Mouse (Mus musculus) heart, embryonic 16.5 days (tissue): ENCODE data around the gene Hcfc1r1. TPM values are rescaled to one million over a fixed set of nuclear protein-coding genes. Genes with fewer than 3 reads are reported as not detected.

ENCODE experiments used
- ATAC-seq: fragments of 200-750 bp; cut with Nextera tagmentation; replicated peaks from 2 replicates; pipeline ENCODE4 v1.8.0; 2017; ENCODE audit warnings: moderate number of reproducible peaks; ENCODE audit not compliant: insufficient read depth, low FRiP score; ENCODE audit errors: extremely low read depth
- H3K27ac ChIP-seq: fragments of 300-500 bp; sonication (generic); 2 replicates; pipeline ENCODE4 v1.5.1; 2014; ENCODE audit warnings: mild to moderate bottlenecking, low read length, control low read depth, moderate library complexity
- H3K27me3 ChIP-seq: fragments of 300-500 bp; sonication (generic); 2 replicates; pipeline ENCODE4 v1.6.1; 2014; ENCODE audit warnings: low read length, mixed read lengths; ENCODE audit not compliant: control insufficient read depth, insufficient read depth
- H3K36me3 ChIP-seq: fragments of 300-500 bp; sonication (generic); 2 replicates; pipeline ENCODE4 v1.6.1; 2014; ENCODE audit not compliant: control insufficient read depth, insufficient read depth
- H3K4me1 ChIP-seq: fragments of 300-500 bp; sonication (generic); 2 replicates; pipeline ENCODE4 v1.6.1; 2014; ENCODE audit warnings: low read length, mixed read lengths; ENCODE audit not compliant: control insufficient read depth, insufficient read depth
- H3K4me2 ChIP-seq: fragments of 300-500 bp; sonication (generic); 2 replicates; pipeline ENCODE4 v1.6.1; 2014; ENCODE audit warnings: low read depth, mild to moderate bottlenecking, control low read depth, low read length
- H3K4me3 ChIP-seq: fragments of 300-500 bp; sonication (generic); 2 replicates; pipeline ENCODE4 v1.5.1; 2014; ENCODE audit warnings: mild to moderate bottlenecking, control low read depth, low read length
- H3K9ac ChIP-seq: fragments of 300-500 bp; sonication (generic); 2 replicates; pipeline ENCODE4 v1.6.1; 2014; ENCODE audit warnings: low read length, control low read depth
- H3K9me3 ChIP-seq: fragments of 300-500 bp; sonication (generic); replicated peaks from 2 replicates; pipeline ENCODE4 v1.6.1; 2016; ENCODE audit warnings: low read length; ENCODE audit not compliant: control insufficient read depth
- WGBS: fragments of 180-500 bp; shearing (Covaris S2); extraction: QIAGEN DNeasy Blood & Tissue Kit; methylation state at CpG from one replicate; pipeline ENCODE4 v1.1.7; 2014; 5-methylcytosine and 5-hydroxymethylcytosine counted together
- polyA plus RNA-seq: library from polyadenylated mRNA; unstranded; fragments of >200 nt; fragmentation: Nextera tagmentation; extraction: Ambion mirVana; gene quantifications from 2 replicates; pipeline ENCODE4 v1.2.1, GENCODE M21; 2015

The Hcfc1r1 gene
- polyA plus RNA-seq, 1 experiment from 2014 or later: 214 TPM

DNA sequence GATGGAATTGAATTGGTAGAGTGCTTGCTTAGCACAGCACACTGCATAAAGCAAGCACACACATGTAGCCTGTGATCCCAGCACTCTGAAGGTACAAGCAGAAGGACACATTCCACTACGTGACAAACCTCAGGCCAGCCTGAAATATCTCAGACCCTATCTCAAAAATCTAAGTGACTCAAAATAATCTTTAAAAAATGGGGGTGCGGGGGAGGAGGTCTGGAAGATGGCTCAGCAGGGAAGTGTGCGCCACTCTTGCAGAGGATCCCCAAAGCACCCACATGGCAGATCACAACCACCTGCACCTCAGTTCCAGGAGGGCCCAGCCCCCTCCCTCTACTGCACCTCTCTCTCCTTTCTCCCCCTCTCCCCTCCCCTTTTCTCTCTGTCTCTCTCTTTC is 1.9 kb upstream of the Hcfc1r1 start:
- Histone ChIP-seq H3K9ac (no peak overlapping the region), H3K4me1 (peaks cover 27% of the 10 kb centered on the region), H3K9me3 (no peaks in the 10 kb centered on the region), H3K27ac (no peak overlapping the region), H3K36me3 (peaks cover 31% of the 10 kb centered on the region), H3K4me3 (no peak overlapping the region), H3K27me3 (no peaks in the 10 kb centered on the region), H3K4me2 (no peak overlapping the region)
- WGBS: 87% methylated on average over 3 of the region's 3 CpGs
- ATAC-seq: no peak

DNA sequence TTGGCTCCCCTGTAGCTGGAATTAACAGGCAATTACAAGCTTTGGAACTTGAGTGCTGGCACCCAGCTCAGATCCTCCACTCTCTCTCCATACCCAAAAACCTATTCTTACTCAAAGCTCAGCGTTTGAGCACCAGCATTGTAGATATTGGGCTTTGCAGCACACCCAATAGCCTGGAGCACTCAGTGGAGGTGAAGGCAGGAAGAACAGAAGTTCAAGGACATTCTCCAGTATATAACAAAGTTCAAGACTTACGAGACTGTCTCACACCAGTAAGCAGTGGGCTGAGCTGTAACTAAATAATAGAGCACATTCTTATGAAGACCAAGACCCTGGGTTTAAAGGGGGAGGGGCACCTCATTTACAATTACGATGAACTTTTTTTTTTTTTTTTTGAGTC is 635 bp upstream of the Hcfc1r1 start:
- WGBS: 65% methylated on average over 3 of the region's 3 CpGs
- H3K36me3 ChIP-seq: peaks cover 27% of the 10 kb centered on the region
- H3K9ac ChIP-seq: peak overlapping the region; percentile 91
- H3K4me2 ChIP-seq: peak overlapping the region; percentile 92
- H3K27me3 ChIP-seq: no peaks in the 10 kb centered on the region
- no peaks in the 10 kb centered on the region for H3K9me3 ChIP-seq
- no peak overlapping the region for H3K27ac ChIP-seq
- peaks cover 31% of the 10 kb centered on the region for H3K4me1 ChIP-seq
- ATAC-seq: no peak
- H3K4me3 ChIP-seq: peak overlapping the region; percentile 84

DNA sequence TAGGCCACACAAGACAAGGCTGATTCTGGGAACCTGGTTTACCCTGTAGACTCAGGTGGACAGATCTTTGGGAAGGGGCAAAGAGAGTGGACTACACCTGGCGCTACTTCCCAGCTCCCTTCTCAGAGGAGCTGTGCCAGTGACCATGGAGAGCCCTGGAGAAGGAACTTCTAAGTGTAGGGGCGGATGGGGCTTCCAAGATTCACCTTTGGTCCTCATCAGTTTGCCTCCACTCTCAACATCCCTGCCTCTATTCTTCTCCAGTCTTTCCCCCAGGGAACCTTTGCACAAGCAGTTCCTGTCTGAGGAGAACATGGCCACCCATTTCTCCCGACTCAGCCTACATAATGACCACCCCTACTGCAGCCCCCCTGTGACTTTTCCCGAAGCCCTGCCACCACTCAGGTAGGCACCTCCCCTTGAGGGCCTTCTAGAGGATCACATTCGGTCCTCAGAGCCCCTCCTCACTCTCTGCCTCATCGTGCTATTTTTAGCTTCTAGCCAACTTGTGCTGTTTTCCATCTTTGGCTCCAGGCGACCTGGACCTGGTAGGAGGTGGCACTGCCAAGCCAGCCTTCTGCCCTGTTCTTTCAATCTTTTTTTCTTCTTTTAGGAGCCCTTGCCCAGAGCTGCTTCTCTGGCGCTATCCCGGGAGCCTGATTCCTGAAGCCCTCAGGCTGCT is 1.0 kb downstream of the Hcfc1r1 start:
- ATAC-seq: peak; percentile 16
- Histone ChIP-seq H3K27ac (peak overlapping the region; percentile 94), H3K36me3 (peaks cover 13% of the 10 kb centered on the region), H3K4me1 (peaks cover 34% of the 10 kb centered on the region), H3K4me2 (peak overlapping the region; percentile 92), H3K27me3 (peaks cover 11% of the 10 kb centered on the region), H3K4me3 (peak overlapping the region; percentile 84), H3K9ac (peak overlapping the region; percentile 91), H3K9me3 (no peaks in the 10 kb centered on the region)
- WGBS: 22% methylated on average over 9 of the region's 9 CpGs

DNA sequence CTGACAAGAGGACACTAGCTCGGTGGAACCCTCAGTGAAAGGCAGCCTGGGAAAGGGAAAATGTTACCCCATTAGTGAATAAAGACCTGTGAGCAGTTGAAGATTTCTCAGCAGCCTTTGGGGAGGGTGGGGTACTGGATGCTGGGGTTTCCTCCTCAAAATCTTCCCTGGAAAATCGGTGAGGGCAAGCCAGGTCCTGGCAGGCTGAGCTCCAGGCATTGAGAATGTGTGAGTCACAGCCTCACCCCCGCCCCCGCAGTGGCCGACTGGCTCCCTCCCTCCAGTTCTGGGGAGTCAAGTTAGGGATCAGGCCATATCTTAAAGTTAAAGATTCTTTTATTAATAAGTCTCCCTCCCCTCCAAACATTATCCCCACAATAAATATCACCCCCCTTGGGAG is 1.7 kb downstream of the Hcfc1r1 start:
- ATAC-seq: no peak
- Histone ChIP-seq H3K27me3 (peaks cover 18% of the 10 kb centered on the region), H3K36me3 (peaks cover 6% of the 10 kb centered on the region), H3K4me1 (peaks cover 35% of the 10 kb centered on the region), H3K4me3 (peak overlapping the region; percentile 84), H3K9ac (peak overlapping the region; percentile 91), H3K4me2 (peak overlapping the region; percentile 92), H3K9me3 (no peaks in the 10 kb centered on the region), H3K27ac (peak overlapping the region; percentile 94)
- WGBS: 7% methylated on average over 5 of the region's 5 CpGs

DNA sequence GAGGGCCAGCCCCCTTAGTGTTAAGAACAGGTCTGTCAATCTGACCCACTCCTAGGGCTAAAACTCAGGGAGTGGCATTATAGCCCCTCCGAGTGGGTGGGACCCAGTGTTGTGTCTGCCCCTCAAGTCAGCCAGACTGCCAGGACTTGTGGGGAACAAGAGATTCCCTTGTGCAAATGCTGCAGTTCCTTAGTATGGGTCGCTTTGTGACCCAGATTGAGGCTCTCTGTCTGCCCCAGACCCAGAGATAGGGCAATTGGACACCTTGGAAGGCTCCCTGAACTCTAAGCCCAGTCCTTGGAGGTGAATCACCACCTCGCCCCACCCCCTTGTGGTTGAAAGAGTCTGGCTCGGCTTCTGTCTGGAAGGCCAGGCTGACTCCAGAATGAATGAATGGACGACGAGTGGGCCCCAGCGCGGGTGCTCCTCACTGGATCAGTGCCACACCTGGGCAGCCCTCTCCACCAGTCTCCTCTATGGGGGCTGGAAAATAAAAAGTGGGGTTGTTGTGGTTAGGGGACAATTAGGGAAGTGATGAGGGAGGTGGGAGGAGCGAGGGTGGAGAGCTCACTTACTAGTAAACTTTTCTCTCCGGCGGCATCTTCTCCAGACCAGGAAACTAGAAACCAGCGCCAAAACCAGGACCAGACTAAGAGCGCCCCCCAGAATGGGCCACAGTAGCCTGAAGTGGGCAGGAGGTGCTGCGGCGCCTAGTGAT is 2.3 kb downstream of the Hcfc1r1 start:
- no peak for ATAC-seq
- Histone ChIP-seq H3K4me1 (peaks cover 35% of the 10 kb centered on the region), H3K27me3 (peaks cover 24% of the 10 kb centered on the region), H3K36me3 (no peaks in the 10 kb centered on the region), H3K9me3 (no peaks in the 10 kb centered on the region), H3K9ac (peak overlapping the region; percentile 91), H3K4me2 (peak overlapping the region; percentile 92), H3K4me3 (peak overlapping the region; percentile 84), H3K27ac (peak overlapping the region; percentile 94)
- 7% methylated on average over 15 of the region's 15 CpGs for WGBS

DNA sequence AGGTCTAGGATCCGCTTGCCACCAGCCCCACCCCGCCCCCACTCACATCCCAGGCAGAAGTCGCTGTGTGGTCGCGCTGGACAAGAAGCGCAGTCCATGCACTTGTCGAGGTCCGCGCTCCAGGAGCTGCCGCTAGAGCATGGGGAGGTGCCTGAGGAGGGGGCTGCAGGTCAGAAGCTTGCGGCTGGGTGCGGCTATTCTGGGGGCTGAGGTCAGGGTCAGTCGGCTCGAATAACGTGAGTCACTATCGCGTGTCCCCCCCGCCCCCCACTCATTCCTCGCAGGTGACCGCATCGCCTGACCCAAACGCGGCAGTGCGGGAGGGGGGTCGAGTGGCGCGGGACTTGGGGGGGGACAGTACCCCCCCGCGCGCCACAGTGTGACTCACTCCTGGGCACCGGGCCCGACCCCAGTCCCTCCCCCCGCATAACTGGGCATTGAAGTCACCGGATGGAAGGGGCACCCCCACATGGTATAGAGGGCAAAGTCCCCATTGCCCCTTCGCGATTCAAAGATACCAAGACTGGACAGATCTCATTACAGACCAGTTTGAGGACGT is 3.2 kb downstream of the Hcfc1r1 start:
- Histone ChIP-seq H3K4me2 (peak overlapping the region; percentile 92), H3K9me3 (no peaks in the 10 kb centered on the region), H3K27me3 (peaks cover 33% of the 10 kb centered on the region), H3K27ac (peak overlapping the region; percentile 94), H3K36me3 (no peaks in the 10 kb centered on the region), H3K4me1 (peaks cover 35% of the 10 kb centered on the region), H3K9ac (peak overlapping the region; percentile 91), H3K4me3 (peak overlapping the region; percentile 84)
- under 1% methylated on average over 37 of the region's 37 CpGs for WGBS
- peak; percentile 33 for ATAC-seq

DNA sequence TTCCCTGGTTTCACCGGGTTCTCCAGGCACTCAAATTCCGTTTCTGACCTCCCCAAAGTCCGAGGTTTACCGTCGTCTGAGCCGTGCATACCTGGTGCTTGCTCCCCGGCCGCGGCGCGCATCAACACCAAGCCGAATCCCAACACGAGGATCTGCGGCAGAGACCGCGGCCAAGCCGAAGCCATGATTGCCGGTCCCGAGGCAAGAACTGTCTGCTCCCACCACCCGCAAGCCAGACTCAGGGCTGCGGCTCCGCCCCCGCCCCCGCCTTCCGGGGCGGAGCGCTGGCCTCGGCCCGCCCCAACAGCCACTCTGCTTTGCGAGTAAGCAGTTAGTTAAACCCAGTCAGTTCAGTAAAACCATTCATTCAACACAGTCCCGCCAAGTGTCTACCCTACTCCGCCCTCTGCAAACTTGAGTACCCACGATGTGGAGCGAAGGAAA is 3.9 kb downstream of the Hcfc1r1 start, which contains the start of gene Tnfrsf12a:
Tnfrsf12a (minus strand) TSS at position 233 of the 444 bp plus-strand sequence.
- no peaks in the 10 kb centered on the region for H3K36me3 ChIP-seq
- no peaks in the 10 kb centered on the region for H3K9me3 ChIP-seq
- H3K4me3 ChIP-seq: peak within 1 kb of the TSS; percentile 84
- peak within 1 kb of the TSS; percentile 94 for H3K27ac ChIP-seq
- ATAC-seq: peak; percentile 45; the same call in 1 of the 2 replicates
- WGBS: under 1% methylated on average over 34 of the region's 34 CpGs
- H3K27me3 ChIP-seq: peaks cover 36% of the 10 kb centered on the region
- peak within 1 kb of the TSS; percentile 91 for H3K9ac ChIP-seq
- peak within 1 kb of the TSS; percentile 92 for H3K4me2 ChIP-seq
- H3K4me1 ChIP-seq: peaks cover 32% of the 10 kb centered on the region

DNA sequence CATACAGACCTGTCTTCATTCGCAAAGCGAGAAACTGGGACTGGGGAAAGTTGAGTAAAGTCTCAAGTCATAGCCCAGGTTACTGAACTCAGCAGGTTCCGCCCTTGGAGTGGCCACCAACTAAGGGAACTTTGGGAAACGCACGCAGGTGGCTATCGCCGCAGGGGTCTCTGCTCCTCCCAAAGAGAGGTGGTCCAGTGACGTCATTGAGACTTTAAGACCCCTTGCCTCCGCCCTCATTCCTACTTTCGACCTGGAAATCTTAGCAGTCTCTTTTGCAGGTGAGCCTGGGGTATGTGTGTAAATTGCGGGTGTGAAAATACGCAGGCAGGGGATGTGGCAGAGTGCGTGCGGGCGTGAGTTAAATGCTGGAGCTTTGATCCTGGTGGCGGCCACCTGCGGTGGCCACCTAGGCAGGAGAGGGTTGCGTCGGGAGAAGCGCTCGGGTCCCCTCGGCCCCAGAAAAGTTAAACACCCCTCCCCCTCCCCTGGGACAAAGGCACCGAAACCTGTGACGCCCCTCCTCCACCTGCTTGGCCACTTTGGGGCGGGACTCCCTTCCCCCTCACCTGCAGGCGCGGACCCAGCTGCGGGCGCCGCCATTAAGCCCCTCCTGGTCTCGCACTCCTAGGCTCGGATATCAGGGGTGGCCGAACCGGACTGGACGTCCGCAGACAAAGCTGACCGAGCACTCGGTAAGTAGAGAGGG is 5.9 kb downstream of the Hcfc1r1 start, which contains the start of gene Cldn6:
Cldn6 (plus strand) TSS at position 123 of the 709 bp plus-strand sequence.
- no peak within 1 kb of the TSS for H3K9ac ChIP-seq
- ATAC-seq: no peak
- 4% methylated on average over 37 of the region's 38 CpGs for WGBS
- H3K27ac ChIP-seq: no peak within 1 kb of the TSS
- peaks cover 22% of the 10 kb centered on the region for H3K4me1 ChIP-seq
- H3K9me3 ChIP-seq: no peaks in the 10 kb centered on the region
- peak within 1 kb of the TSS; percentile 25 for H3K4me3 ChIP-seq
- H3K36me3 ChIP-seq: no peaks in the 10 kb centered on the region
- H3K27me3 ChIP-seq: peaks cover 54% of the 10 kb centered on the region
- peak within 1 kb of the TSS; percentile 29 for H3K4me2 ChIP-seq
